Mouse (Mus musculus): ENCODE results near the gene Slc2a13. TPM values are rescaled to one million over a fixed set of nuclear protein-coding genes. Genes with fewer than 3 reads are reported as not detected.

Gene Slc2a13
- 0.27 and 0.34 TPM in 2 replicates for polyA plus RNA-seq (2012; rRNA removed)

DNA sequence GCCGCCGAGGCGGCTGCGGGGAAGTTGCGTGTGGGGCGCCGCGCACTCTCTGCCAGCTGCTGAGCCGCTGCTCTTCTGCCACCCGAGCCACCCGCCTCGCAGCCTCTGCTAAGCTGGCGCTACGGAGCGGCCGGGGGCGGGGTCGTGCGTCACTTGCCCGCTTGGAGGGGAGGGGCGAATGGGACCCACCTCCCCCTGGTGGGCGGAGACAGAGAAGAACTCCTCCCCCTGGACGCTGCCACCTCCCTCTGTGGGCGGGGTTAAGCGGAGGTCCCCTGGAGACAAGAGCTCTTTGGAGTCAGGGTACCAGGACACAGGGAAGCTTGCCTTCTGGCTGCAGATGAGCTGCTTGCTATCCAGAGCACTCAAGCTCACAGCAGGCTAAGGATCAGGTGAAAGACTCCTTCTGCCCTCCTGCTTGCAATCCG lies at the start of gene Slc2a13:
Gene Slc2a13, minus strand, starts transcription at position 151 of the 428 bp plus-strand sequence.

Other genes starting within 250 kb of the Slc2a13 start
- 2.9 and 3.3 TPM in 2 replicates for gene Lrrk2, start 99.9 kb upstream of the Slc2a13 start, polyA plus RNA-seq (2012; rRNA removed)